In genomic region chr3:87885281-87886003, GRCm38 (mm10) we compare ENCODE assay signal across 8 mouse cellular contexts. TPM values are rescaled to one million over a fixed set of nuclear protein-coding genes. Genes with fewer than 3 reads are reported as not detected.
A peak's percentile ranks its signal among the peaks of the same experiment; 100 is the strongest.
DNase-seq lines count a peak whose midpoint lies in the region; ATAC-seq and TF ChIP-seq lines count a peak whose summit lies in the region.

Prcc (minus strand) TSS chr3:87885608.

- peaks cover 20% of the 10 kb centered on the region for H3K4me1 ChIP-seq in hindbrain, embryonic 10.5 days (replicated peaks)
- H3K4me1 ChIP-seq in lung, postnatal 0 days (ENCODE audit: insufficient read depth, low read depth, low read length), result peaks cover 15% of the 10 kb centered on the region

- H3K36me3 ChIP-seq in hindbrain, embryonic 10.5 days, result peaks cover 23% of the 10 kb centered on the region
- H3K36me3 ChIP-seq in lung, postnatal 0 days (ENCODE audit: insufficient read depth, low read length), result no peaks in the 10 kb centered on the region

- TF ChIP-seq CTCF in lung, postnatal 0 days (IDR thresholded peaks at IDR 0.05), result peak; percentile 29; the same call in 1 of the 2 replicates

- H3K27me3 ChIP-seq in hindbrain, embryonic 10.5 days (ENCODE audit: insufficient read depth, poor library complexity, severe bottlenecking), result no peaks in the 10 kb centered on the region
- no peaks in the 10 kb centered on the region for H3K27me3 ChIP-seq in lung, postnatal 0 days (replicated peaks; ENCODE audit: insufficient read depth, low read length)

- 0 out of 2 replicates have a peak, but pooled peaks cover 6% of the 10 kb centered on the region for H3K9me3 ChIP-seq in hindbrain, embryonic 10.5 days
- H3K9me3 ChIP-seq in lung, postnatal 0 days (ENCODE audit: low read length), result no peaks in the 10 kb centered on the region

- H3K9ac ChIP-seq in lung, postnatal 0 days (replicated peaks; ENCODE audit: low read depth), result peak within 1 kb of the TSS; percentile 89

- peak within 1 kb of the TSS; percentile 89 for H3K4me2 ChIP-seq in lung, postnatal 0 days (replicated peaks; ENCODE audit: low read depth, low read length)

- peak; percentile 71 for TF ChIP-seq EP300 in lung, postnatal 0 days (IDR thresholded peaks at IDR 0.05)

- H3K27ac ChIP-seq in hindbrain, embryonic 10.5 days, result peak within 1 kb of the TSS; percentile 95
- H3K27ac ChIP-seq in lung, postnatal 0 days (ENCODE audit: low read length), result peak within 1 kb of the TSS; percentile 87

- under 1% methylated on average over 33 of the region's 33 CpGs for WGBS in hindbrain, embryonic 10.5 days
- WGBS in lung, postnatal 0 days, result under 1% methylated on average over 25 of the region's 33 CpGs

- peak within 1 kb of the TSS; percentile 95 for H3K4me3 ChIP-seq in hindbrain, embryonic 10.5 days
- H3K4me3 ChIP-seq in lung, postnatal 0 days (ENCODE audit: low read depth, low read length), result peak within 1 kb of the TSS; percentile 93

- peak; percentile 99 for DNase-seq in MN1 (ENCODE audit: low spot score)
- peak; percentile 99 for DNase-seq in cerebellum, adult 9-10 months
- DNase-seq in hindbrain, embryonic 10.5 days (ENCODE audit: low spot score), result peak; percentile 91
- DNase-seq in layer of hippocampus, adult 9-11 months, result peak; percentile 99
- DNase-seq in lung, postnatal 0 days (ENCODE audit: low spot score), result peak; percentile 100
- peak; percentile 69 for DNase-seq in ovary, postnatal 14 days (ENCODE audit: low spot score)
- peak; percentile 91 for DNase-seq in thymus, postnatal 14 days

- ATAC-seq in frontal cortex, adult (ENCODE audit: low TSS enrichment), result peak; percentile 97
- ATAC-seq in lung, postnatal 0 days, result peak; percentile 97

RNA-seq across cellular contexts. Expression of gene Prcc, which starts in this region (rescaled TPM):
- polyA plus RNA-seq in hindbrain, embryonic 10.5 days (2016; fragmentation: Nextera tagmentation; extraction: Ambion mirVana), result 18.7 and 19.1 TPM in 2 replicates
- polyA plus RNA-seq in lung, postnatal 0 days (2015; fragmentation: Nextera tagmentation; extraction: Ambion mirVana), result 9.7 and 9.8 TPM in 2 replicates

Comparison
In these comparisons a context has a peak if more than half of its experiments do, and no peak if none do; other contexts are left out.
1. Peak in every context shown above with its lines: DNase-seq, ATAC-seq, H3K4me3 ChIP-seq and H3K27ac ChIP-seq.